Mouse (Mus musculus) layer of hippocampus, postnatal 10 days (tissue): Measurements from ENCODE around the gene Hoxd4. TPM values are rescaled to one million over a fixed set of nuclear protein-coding genes. Genes with fewer than 3 reads are reported as not detected.

Experiments
- DNase-seq, 2 experiments: peaks; one replicate each; pipeline ENCODE4 v3.0.0; 2021; ENCODE audit warnings: low spot score in 2 of 2
- total RNA-seq, 2 experiments: library from RNA; stranded (reverse); gene quantifications; 2 replicates each; pipeline ENCODE4 v1.2.3; 2021

Hoxd4 gene
- total RNA-seq, 2 experiments from 2014 or later, result not detected

GRCm38 (mm10) chr2:74740311-74741091 is 28.8 kb downstream of the Hoxd4 start:
- DNase-seq, result no peak

- no peak for DNase-seq
Measured at GRCm38 (mm10) chr2:74741252-74741978, 29.7 kb downstream of the Hoxd4 start.

GRCm38 (mm10) chr2:74741979-74742277 is 30.2 kb downstream of the Hoxd4 start:
- no peak for DNase-seq

- DNase-seq, result no peak
Measured at GRCm38 (mm10) chr2:74745540-74746297, 34.0 kb downstream of the Hoxd4 start.

GRCm38 (mm10) chr2:74746298-74746921 is 34.7 kb downstream of the Hoxd4 start:
- no peak for DNase-seq

- no peak for DNase-seq
Measured at GRCm38 (mm10) chr2:74747006-74747405, 35.3 kb downstream of the Hoxd4 start.

- DNase-seq, result no peak
Measured at GRCm38 (mm10) chr2:74747661-74748141, 36.0 kb downstream of the Hoxd4 start.

- DNase-seq, result no peak
Measured at GRCm38 (mm10) chr2:74748436-74748995, 36.8 kb downstream of the Hoxd4 start.

GRCm38 (mm10) chr2:74749337-74750121 is 37.8 kb downstream of the Hoxd4 start:
- DNase-seq, result no peak

- DNase-seq, result no peak
Measured at GRCm38 (mm10) chr2:74750731-74751250, 39.1 kb downstream of the Hoxd4 start.

- DNase-seq, result no peak
Measured at GRCm38 (mm10) chr2:74751861-74752260, 40.1 kb downstream of the Hoxd4 start.

- no peak for DNase-seq
Measured at GRCm38 (mm10) chr2:74752431-74753174, 40.9 kb downstream of the Hoxd4 start.

- no peak for DNase-seq
Measured at GRCm38 (mm10) chr2:74753175-74753523, 41.4 kb downstream of the Hoxd4 start.

- no peak for DNase-seq
Measured at GRCm38 (mm10) chr2:74753711-74754110, 42.0 kb downstream of the Hoxd4 start.

- no peak for DNase-seq
Measured at GRCm38 (mm10) chr2:74760146-74760545, 48.4 kb downstream of the Hoxd4 start.

GRCm38 (mm10) chr2:74761941-74762340 is 50.2 kb downstream of the Hoxd4 start:
- DNase-seq, result no peak

- DNase-seq, result no peak
Measured at GRCm38 (mm10) chr2:74762522-74763244, 51.0 kb downstream of the Hoxd4 start, which contains the start of gene Hoxd1. Gene Hoxd1 (plus strand): TSS chr2:74762980.

- no peak for DNase-seq
Measured at GRCm38 (mm10) chr2:74763245-74763735, 51.6 kb downstream of the Hoxd4 start.
